In genomic region chr7:128348608-128349007, GRCm38 (mm10) we compare ENCODE assay signal across 8 mouse cellular contexts. TPM values are rescaled to one million over a fixed set of nuclear protein-coding genes. Genes with fewer than 3 reads are reported as not detected.
DNase-seq lines count a peak whose midpoint lies in the region; ATAC-seq and TF ChIP-seq lines count a peak whose summit lies in the region.

No protein-coding gene starts in this region.

- TF ChIP-seq CTCF in lung, embryonic 14.5 days (IDR thresholded peaks at IDR 0.05; ENCODE audit: low read depth) = peak; percentile 13; the same call in 1 of the 2 replicates
- no peak for TF ChIP-seq CTCF in lung, adult 2 months (IDR thresholded peaks at IDR 0.05; ENCODE audit: insufficient read depth, low read length)
- TF ChIP-seq CTCF in gastrocnemius, adult 2 months (IDR thresholded peaks at IDR 0.05) = peak; percentile 12; the same call in 1 of the 2 replicates

- TF ChIP-seq POLR2A in lung, adult 2 months (IDR thresholded peaks at IDR 0.05; ENCODE audit: borderline replicate concordance, extremely low read depth, low read depth, low read length) = no peak

- H3K27ac ChIP-seq in lung, embryonic 14.5 days (ENCODE audit: low read depth) = no peak overlapping the region
- H3K27ac ChIP-seq in gastrocnemius, adult 2 months = no peak overlapping the region

- no peaks in the 10 kb centered on the region for H3K36me3 ChIP-seq in lung, embryonic 14.5 days (ENCODE audit: insufficient read depth)

- no peak overlapping the region for H3K4me2 ChIP-seq in lung, embryonic 14.5 days

- no peaks in the 10 kb centered on the region for H3K27me3 ChIP-seq in lung, embryonic 14.5 days (ENCODE audit: insufficient read depth, low read length)

- H3K4me3 ChIP-seq in lung, embryonic 14.5 days (ENCODE audit: low read depth, low read length) = no peak overlapping the region
- no peak overlapping the region for H3K4me3 ChIP-seq in lung, adult 2 months (replicated peaks; ENCODE audit: extremely low read depth, low read depth, low read length)
- no peak overlapping the region for H3K4me3 ChIP-seq in gastrocnemius, adult 2 months

- intact Hi-C loops in gastrocnemius, adult 2 months (cut with DNase I) = no loop called here

- 0 out of 2 replicates have a peak, but pooled peaks cover 3% of the 10 kb centered on the region for H3K4me1 ChIP-seq in lung, embryonic 14.5 days (ENCODE audit: insufficient read depth)
- H3K4me1 ChIP-seq in lung, adult 2 months (ENCODE audit: control insufficient read depth, insufficient read depth, low read length) = 0 out of 2 replicates have a peak, but pooled peaks cover 3% of the 10 kb centered on the region

- peak; percentile 83 for DNase-seq in lung, embryonic 14.5 days
- no peak for DNase-seq in lung, adult 2 months
- peak; percentile 52 for DNase-seq in adrenal gland, adult 8-10 months
- peak; percentile 86 for DNase-seq in gastrocnemius, adult 2 months
- DNase-seq in kidney, postnatal 14 days = peak; percentile 86
- no peak for DNase-seq in T-cell, adult 2 months (ENCODE audit: low spot score)
- no peak for DNase-seq in urinary bladder, postnatal 25 days (ENCODE audit: low spot score)

- ATAC-seq in lung, embryonic 14.5 days (ENCODE audit: insufficient read depth) = peak; percentile 59; the same call in 1 of the 2 replicates
- ATAC-seq in megakaryocyte, adult 5-6 weeks (ENCODE audit: poor library complexity, severe bottlenecking) = no peak

- no peak overlapping the region for H3K9ac ChIP-seq in lung, embryonic 14.5 days

- WGBS in lung, embryonic 14.5 days = 28% methylated on average over 1 of the region's 1 CpGs
- WGBS in lung, adult 2 months = 21% methylated on average over 1 of the region's 1 CpGs

- H3K9me3 ChIP-seq in lung, embryonic 14.5 days (ENCODE audit: low read depth, low read length) = no peaks in the 10 kb centered on the region

RNA-seq across cellular contexts. Expression of gene BC017158, which starts 50.6 kb away (rescaled TPM):
- 38.6 and 40.4 TPM in 2 replicates for polyA plus RNA-seq in lung, embryonic 14.5 days (2014; fragmentation: Nextera tagmentation; extraction: Ambion mirVana)
- 59.4 and 59.9 TPM in 2 replicates for polyA plus RNA-seq in lung, adult 2 months (2012; rRNA removed)
- total RNA-seq in adrenal gland, adult 8-10 months (2022) = 10 to 100 TPM; 33.0 to 64.0 (median 46.6) TPM
- total RNA-seq in gastrocnemius, adult 2 months (2021) = 1 to 10 TPM; 2.3 to 3.7 TPM
- total RNA-seq in megakaryocyte, adult 5-6 weeks (2015) = 12.7 and 19.7 TPM in 2 replicates
- 8.8 and 9.7 TPM in 2 replicates for total RNA-seq in megakaryocyte, adult 5-6 weeks (2017)

Comparison
In these comparisons a context has a peak if more than half of its experiments do, and no peak if none do; other contexts are left out.
1. DNase-seq: peak in lung, embryonic 14.5 days (single experiment), adrenal gland, adult 8-10 months (single experiment), gastrocnemius, adult 2 months (single experiment) and kidney, postnatal 14 days (single experiment); none in lung, adult 2 months (single experiment), T-cell, adult 2 months (single experiment) and urinary bladder, postnatal 25 days (single experiment).